Mouse (Mus musculus) embryonic facial prominence, embryonic 13.5 days (tissue): ENCODE data around the gene Hspa1l. TPM values are rescaled to one million over a fixed set of nuclear protein-coding genes. Genes with fewer than 3 reads are reported as not detected.

ENCODE experiments used
- ATAC-seq: fragments of 200-750 bp; cut with Nextera tagmentation; 2 replicates; pipeline ENCODE4 v1.8.0; 2017; ENCODE audit warnings: low read depth; ENCODE audit not compliant: insufficient number of reproducible peaks, insufficient read depth, low FRiP score, low TSS enrichment
- H3K27ac ChIP-seq: fragments of 300-500 bp; sonication (generic); 2 replicates; pipeline ENCODE4 v1.5.1; 2015; ENCODE audit warnings: moderate library complexity, mild to moderate bottlenecking, inconsistent platforms
- H3K27me3 ChIP-seq: fragments of 300-500 bp; sonication (generic); 2 replicates; pipeline ENCODE4 v1.6.1; 2015; ENCODE audit warnings: mild to moderate bottlenecking, inconsistent platforms
- H3K36me3 ChIP-seq: fragments of 300-500 bp; sonication (generic); 2 replicates; pipeline ENCODE4 v1.6.1; 2015; ENCODE audit warnings: mild to moderate bottlenecking, inconsistent platforms
- H3K4me1 ChIP-seq: fragments of 300-500 bp; sonication (generic); 2 replicates; pipeline ENCODE4 v1.6.1; 2015; ENCODE audit warnings: inconsistent platforms
- H3K4me2 ChIP-seq: fragments of 300-500 bp; sonication (generic); 2 replicates; pipeline ENCODE4 v1.6.1; 2015; ENCODE audit warnings: moderate library complexity, mild to moderate bottlenecking, inconsistent platforms
- H3K4me3 ChIP-seq: fragments of 300-500 bp; sonication (generic); 2 replicates; pipeline ENCODE4 v1.5.1; 2015; ENCODE audit warnings: mild to moderate bottlenecking, inconsistent platforms
- H3K9ac ChIP-seq: fragments of 300-500 bp; sonication (generic); 2 replicates; pipeline ENCODE4 v1.6.1; 2015; ENCODE audit warnings: mild to moderate bottlenecking, inconsistent platforms
- H3K9me3 ChIP-seq: fragments of 300-500 bp; sonication (generic); 2 replicates; pipeline ENCODE4 v1.6.1; 2016; ENCODE audit warnings: inconsistent platforms
- WGBS: fragments of 180-500 bp; shearing (Covaris S2); methylation state at CpG from one replicate; pipeline ENCODE4 v1.1.7; 2015; ENCODE audit warnings: mixed read lengths; 5-methylcytosine and 5-hydroxymethylcytosine counted together
- polyA plus RNA-seq: library from polyadenylated mRNA; unstranded; fragments of >200 nt; fragmentation: Nextera tagmentation; extraction: Ambion mirVana; gene quantifications from 2 replicates; pipeline ENCODE4 v1.2.1, GENCODE M21; 2015

The Hspa1l gene
- polyA plus RNA-seq, 1 experiment from 2014 or later = 0.77 TPM

- 91% methylated on average over 8 of the region's 8 CpGs for WGBS
- Histone ChIP-seq H3K9me3 (no peaks in the 10 kb centered on the region), H3K4me2 (no peak overlapping the region), H3K27me3 (no peaks in the 10 kb centered on the region), H3K27ac (no peak overlapping the region), H3K36me3 (0 out of 2 replicates have a peak, but pooled peaks cover 6% of the 10 kb centered on the region), H3K4me3 (no peak overlapping the region), H3K4me1 (peaks cover 39% of the 10 kb centered on the region), H3K9ac (no peak overlapping the region)
- ATAC-seq = no peak
These were observed 50.1 kb downstream of the Hspa1l start for GRCm38 (mm10) chr17:35022541-35023060.

- H3K4me3 ChIP-seq = no peak overlapping the region
- H3K27me3 ChIP-seq = no peaks in the 10 kb centered on the region
- peaks cover 42% of the 10 kb centered on the region for H3K4me1 ChIP-seq
- 0 out of 2 replicates have a peak overlapping the region, but pooled peaks have one; percentile 49 for H3K9ac ChIP-seq
- WGBS = 76% methylated on average over 5 of the region's 5 CpGs
- H3K4me2 ChIP-seq = no peak overlapping the region
- H3K36me3 ChIP-seq = 0 out of 2 replicates have a peak, but pooled peaks cover 4% of the 10 kb centered on the region
- ATAC-seq = no peak
- H3K27ac ChIP-seq = no peak overlapping the region
- H3K9me3 ChIP-seq = no peaks in the 10 kb centered on the region
These were observed 50.7 kb downstream of the Hspa1l start for GRCm38 (mm10) chr17:35023221-35023620.

GRCm38 (mm10) chr17:35023756-35024155, 51.3 kb downstream of the Hspa1l start:
- Histone ChIP-seq H3K9me3 (no peaks in the 10 kb centered on the region), H3K4me1 (peaks cover 42% of the 10 kb centered on the region), H3K4me3 (no peak overlapping the region), H3K27ac (no peak overlapping the region), H3K36me3 (no peaks in the 10 kb centered on the region), H3K27me3 (no peaks in the 10 kb centered on the region), H3K4me2 (no peak overlapping the region), H3K9ac (peak overlapping the region; percentile 44; the same call in 1 of the 2 replicates)
- WGBS = 57% methylated on average over 4 of the region's 4 CpGs
- no peak for ATAC-seq

GRCm38 (mm10) chr17:35024261-35024660, 51.8 kb downstream of the Hspa1l start:
- 72% methylated on average over 13 of the region's 13 CpGs for WGBS
- no peak overlapping the region for H3K27ac ChIP-seq
- peaks cover 42% of the 10 kb centered on the region for H3K4me1 ChIP-seq

GRCm38 (mm10) chr17:35024691-35025488, 52.4 kb downstream of the Hspa1l start:
- Histone ChIP-seq H3K4me2 (no peak overlapping the region), H3K4me3 (no peak overlapping the region), H3K9ac (peak overlapping the region; percentile 44; the same call in 1 of the 2 replicates), H3K36me3 (no peaks in the 10 kb centered on the region), H3K27me3 (no peaks in the 10 kb centered on the region), H3K4me1 (peaks cover 48% of the 10 kb centered on the region), H3K27ac (no peak overlapping the region), H3K9me3 (no peaks in the 10 kb centered on the region)
- 65% methylated on average over 9 of the region's 10 CpGs for WGBS
- ATAC-seq = no peak

More at GRCm38 (mm10) chr17:35024261-35024660, 51.8 kb downstream of the Hspa1l start:
- Histone ChIP-seq H3K36me3 (no peaks in the 10 kb centered on the region), H3K9me3 (no peaks in the 10 kb centered on the region), H3K9ac (peak overlapping the region; percentile 44; the same call in 1 of the 2 replicates), H3K4me2 (no peak overlapping the region), H3K4me3 (no peak overlapping the region), H3K27me3 (no peaks in the 10 kb centered on the region)
- ATAC-seq = no peak

- Histone ChIP-seq H3K4me1 (peaks cover 44% of the 10 kb centered on the region), H3K4me3 (no peak overlapping the region), H3K36me3 (no peaks in the 10 kb centered on the region), H3K9me3 (no peaks in the 10 kb centered on the region), H3K27ac (peak overlapping the region; percentile 87), H3K9ac (peak overlapping the region; percentile 44; the same call in 1 of the 2 replicates), H3K27me3 (no peaks in the 10 kb centered on the region), H3K4me2 (peak overlapping the region; percentile 24)
- ATAC-seq = no peak
- 77% methylated on average over 5 of the region's 5 CpGs for WGBS
These were observed 53.7 kb downstream of the Hspa1l start for GRCm38 (mm10) chr17:35026206-35026605.

- H3K4me3 ChIP-seq = peak within 1 kb of the TSS; percentile 25
- H3K27me3 ChIP-seq = no peaks in the 10 kb centered on the region
- H3K4me1 ChIP-seq = peaks cover 37% of the 10 kb centered on the region
- peak within 1 kb of the TSS; percentile 87 for H3K27ac ChIP-seq
- peak; percentile 28; the same call in 1 of the 2 replicates for ATAC-seq
- 33% methylated on average over 13 of the region's 13 CpGs for WGBS
- H3K4me2 ChIP-seq = peak within 1 kb of the TSS; percentile 45
- no peaks in the 10 kb centered on the region for H3K9me3 ChIP-seq
- H3K9ac ChIP-seq = peak within 1 kb of the TSS; percentile 64
- no peaks in the 10 kb centered on the region for H3K36me3 ChIP-seq
These were observed 55.0 kb downstream of the Hspa1l start, which contains the start of gene Sapcd1 for GRCm38 (mm10) chr17:35027277-35028068. Gene Sapcd1, minus strand, starts transcription at chr17:35028016.

- Histone ChIP-seq H3K36me3 (no peaks in the 10 kb centered on the region), H3K9ac (no peak overlapping the region), H3K27me3 (no peaks in the 10 kb centered on the region), H3K27ac (no peak overlapping the region), H3K4me2 (no peak overlapping the region), H3K9me3 (no peaks in the 10 kb centered on the region), H3K4me1 (peaks cover 37% of the 10 kb centered on the region), H3K4me3 (no peak overlapping the region)
- no peak for ATAC-seq
- 71% methylated on average over 2 of the region's 2 CpGs for WGBS
These were observed 55.8 kb downstream of the Hspa1l start for GRCm38 (mm10) chr17:35028315-35028714.

Other genes starting within 250 kb of the Hspa1l start
- gene C4b, start 228.8 kb upstream of the Hspa1l start, polyA plus RNA-seq = 0.34 TPM in 1 of 2 replicates, not detected in the other
- not detected in 2 replicates for gene Cyp21a1, start 168.1 kb upstream of the Hspa1l start, polyA plus RNA-seq
- gene Stk19, start 135.8 kb upstream of the Hspa1l start, polyA plus RNA-seq = 25.4 and 29.4 TPM in 2 replicates
- gene Dxo, start 135.7 kb upstream of the Hspa1l start, polyA plus RNA-seq = 66.3 and 75.1 TPM in 2 replicates
- 52.2 and 55.6 TPM in 2 replicates for gene Skiv2l, start 122.5 kb upstream of the Hspa1l start, polyA plus RNA-seq
- 119 and 126 TPM in 2 replicates for gene Nelfe, start 122.3 kb upstream of the Hspa1l start, polyA plus RNA-seq
- 1.6 and 5.7 TPM in 2 replicates for gene Cfb, start 110.2 kb upstream of the Hspa1l start, polyA plus RNA-seq
- 5.5 and 7.1 TPM in 2 replicates for gene Zbtb12, start 93.2 kb upstream of the Hspa1l start, polyA plus RNA-seq
- not detected in 2 replicates for gene Gm20547, start 90.7 kb upstream of the Hspa1l start, polyA plus RNA-seq
- gene C2, start 74.4 kb upstream of the Hspa1l start, polyA plus RNA-seq = 2.7 and 3.2 TPM in 2 replicates
- gene Ehmt2, start 74.2 kb upstream of the Hspa1l start, polyA plus RNA-seq = 98.5 and 100 TPM in 2 replicates
- gene Slc44a4, start 58.2 kb upstream of the Hspa1l start, polyA plus RNA-seq = 0.24 and 0.83 TPM in 2 replicates
- gene Neu1, start 41.5 kb upstream of the Hspa1l start, polyA plus RNA-seq = 18.8 and 20.3 TPM in 2 replicates
- gene Hspa1b, start 13.5 kb upstream of the Hspa1l start, polyA plus RNA-seq = 0.53 and 0.87 TPM in 2 replicates
- not detected in 2 replicates for gene Gm20481, start 2.8 kb upstream of the Hspa1l start, polyA plus RNA-seq
- 5.8 and 6.1 TPM in 2 replicates for gene Hspa1a, start 547 bp upstream of the Hspa1l start, polyA plus RNA-seq
- gene Lsm2, start 9.2 kb downstream of the Hspa1l start, polyA plus RNA-seq = 190 and 227 TPM in 2 replicates
- gene Vars, start 28.3 kb downstream of the Hspa1l start, polyA plus RNA-seq = 102 and 112 TPM in 2 replicates
- 0.33 and 0.38 TPM in 2 replicates for gene Vwa7, start 43.9 kb downstream of the Hspa1l start, polyA plus RNA-seq
- 14.2 and 19.5 TPM in 2 replicates for gene Sapcd1, start 55.3 kb downstream of the Hspa1l start, polyA plus RNA-seq
- 3.5 and 3.6 TPM in 2 replicates for gene Msh5, start 74.0 kb downstream of the Hspa1l start, polyA plus RNA-seq
- gene Clic1, start 77.3 kb downstream of the Hspa1l start, polyA plus RNA-seq = 243 and 254 TPM in 2 replicates
- 358 and 374 TPM in 2 replicates for gene Ddah2, start 86.3 kb downstream of the Hspa1l start, polyA plus RNA-seq
- 0.87 and 1.0 TPM in 2 replicates for gene Ly6g6c, start 92.7 kb downstream of the Hspa1l start, polyA plus RNA-seq
- 0.77 and 0.89 TPM in 2 replicates for gene Mpig6b, start 93.5 kb downstream of the Hspa1l start, polyA plus RNA-seq
- gene Ly6g6e, start 104.2 kb downstream of the Hspa1l start, polyA plus RNA-seq = 4.3 and 4.9 TPM in 2 replicates
- gene Ly6g6d, start 105.4 kb downstream of the Hspa1l start, polyA plus RNA-seq = 0.77 and 1.3 TPM in 2 replicates
- 0.18 and 0.23 TPM in 2 replicates for gene Ly6g6f, start 112.9 kb downstream of the Hspa1l start, polyA plus RNA-seq
- 89.6 and 90.1 TPM in 2 replicates for gene Abhd16a, start 116.6 kb downstream of the Hspa1l start, polyA plus RNA-seq
- gene Ly6g5c, start 135.6 kb downstream of the Hspa1l start, polyA plus RNA-seq = not detected in 2 replicates
- 1.1 and 1.6 TPM in 2 replicates for gene Ly6g5b, start 142.7 kb downstream of the Hspa1l start, polyA plus RNA-seq
- gene Gpank1, start 148.8 kb downstream of the Hspa1l start, polyA plus RNA-seq = 21.1 and 24.1 TPM in 2 replicates
- gene Csnk2b, start 149.3 kb downstream of the Hspa1l start, polyA plus RNA-seq = 278 and 298 TPM in 2 replicates
- gene D17H6S53E, start 153.7 kb downstream of the Hspa1l start, polyA plus RNA-seq = 10.9 and 12.3 TPM in 2 replicates
- 0.28 and 8.7 TPM in 2 replicates for gene Apom, start 159.3 kb downstream of the Hspa1l start, polyA plus RNA-seq
- 65.1 and 67.8 TPM in 2 replicates for gene Bag6, start 162.5 kb downstream of the Hspa1l start, polyA plus RNA-seq
- gene Prrc2a, start 192.2 kb downstream of the Hspa1l start, polyA plus RNA-seq = 193 and 244 TPM in 2 replicates
- 8.1 and 9.8 TPM in 2 replicates for gene Aif1, start 203.4 kb downstream of the Hspa1l start, polyA plus RNA-seq
- 13.1 and 16.1 TPM in 2 replicates for gene Lst1, start 215.7 kb downstream of the Hspa1l start, polyA plus RNA-seq
- 1.8 and 2.1 TPM in 2 replicates for gene Ltb, start 221.7 kb downstream of the Hspa1l start, polyA plus RNA-seq
- 0.37 TPM in 1 of 2 replicates, not detected in the other for gene Tnf, start 229.3 kb downstream of the Hspa1l start, polyA plus RNA-seq
- 0.24 TPM in 1 of 2 replicates, not detected in the other for gene Lta, start 232.6 kb downstream of the Hspa1l start, polyA plus RNA-seq
- gene Gm16181, start 248.1 kb downstream of the Hspa1l start, polyA plus RNA-seq = not detected in 2 replicates